Mouse (Mus musculus): ENCODE data around the gene Ptpro. TPM values are rescaled to one million over a fixed set of nuclear protein-coding genes. Genes with fewer than 3 reads are reported as not detected.

Gene Ptpro
- total and polyA plus RNA-seq, 2 experiments, result 0.51 to 0.65 TPM

GRCm38 (mm10) chr6:137282050-137282449 is 29.9 kb downstream of the Ptpro start:
- no peaks in the 10 kb centered on the region for H3K36me3 ChIP-seq (ENCODE audit: control insufficient read depth, insufficient read depth, low read length)
- no peaks in the 10 kb centered on the region for H3K4me1 ChIP-seq (ENCODE audit: control insufficient read depth, insufficient read depth, low read length)
- no peak for TF ChIP-seq CTCF (IDR thresholded peaks at IDR 0.05; ENCODE audit: low read depth, low read length)
- TF ChIP-seq POLR2A (IDR thresholded peaks at IDR 0.05; ENCODE audit: extremely low read depth, insufficient read depth, low read length), result no peak
- no peaks in the 10 kb centered on the region for H3K27me3 ChIP-seq (ENCODE audit: control insufficient read depth, insufficient read depth, low read length)
- no peak overlapping the region for H3K9ac ChIP-seq (ENCODE audit: low read depth, low read length)
- 74% methylated on average over 7 of the region's 7 CpGs for WGBS
- DNase-seq (ENCODE audit: extremely low read depth, low read depth, low spot score), result no peak
- no peak overlapping the region for H3K27ac ChIP-seq (replicated peaks; ENCODE audit: insufficient read depth, low read depth, low read length)
- no peaks in the 10 kb centered on the region for H3K79me2 ChIP-seq (ENCODE audit: control insufficient read depth, insufficient read depth, low read length)
- H3K4me3 ChIP-seq (ENCODE audit: insufficient read depth, low read depth, low read length), result no peak overlapping the region

- Histone ChIP-seq H3K27me3 (ENCODE audit: control insufficient read depth, insufficient read depth, low read length) (no peaks in the 10 kb centered on the region), H3K36me3 (ENCODE audit: control insufficient read depth, insufficient read depth, low read length) (no peaks in the 10 kb centered on the region), H3K4me1 (ENCODE audit: control insufficient read depth, insufficient read depth, low read length) (no peaks in the 10 kb centered on the region), H3K79me2 (ENCODE audit: control insufficient read depth, insufficient read depth, low read length) (no peaks in the 10 kb centered on the region), H3K27ac (replicated peaks; ENCODE audit: insufficient read depth, low read depth, low read length) (no peak overlapping the region), H3K4me3 (ENCODE audit: insufficient read depth, low read depth, low read length) (no peak overlapping the region), H3K9ac (ENCODE audit: low read depth, low read length) (no peak overlapping the region)
- 84% methylated on average over 6 of the region's 6 CpGs for WGBS
- no peak for TF ChIP-seq CTCF (IDR thresholded peaks at IDR 0.05; ENCODE audit: low read depth, low read length)
- TF ChIP-seq POLR2A (IDR thresholded peaks at IDR 0.05; ENCODE audit: extremely low read depth, insufficient read depth, low read length), result no peak
- DNase-seq (ENCODE audit: extremely low read depth, low read depth, low spot score), result no peak
Observed at GRCm38 (mm10) chr6:137286376-137286775, 34.3 kb downstream of the Ptpro start.

DNA sequence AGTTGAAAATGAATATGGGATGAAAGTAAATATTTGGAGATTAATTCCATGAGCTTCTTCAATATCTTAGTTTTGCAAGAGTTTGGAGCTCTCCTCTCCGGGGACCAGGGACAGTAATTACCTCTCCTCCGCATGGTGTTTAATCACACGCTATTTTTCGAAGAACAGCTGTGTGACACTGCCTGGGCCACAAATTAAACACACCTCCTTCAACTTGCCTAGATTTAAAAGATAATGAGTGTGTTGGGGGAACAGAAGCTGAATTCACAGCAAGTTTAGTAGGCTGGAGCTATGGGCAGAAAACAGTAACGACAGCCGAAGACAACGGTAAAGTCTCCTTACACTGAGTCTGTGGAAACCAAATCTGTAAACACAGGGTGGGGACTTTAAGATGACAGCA is 35.7 kb downstream of the Ptpro start:
- Histone ChIP-seq H3K27me3 (ENCODE audit: control insufficient read depth, insufficient read depth, low read length) (no peaks in the 10 kb centered on the region), H3K4me1 (ENCODE audit: control insufficient read depth, insufficient read depth, low read length) (no peaks in the 10 kb centered on the region), H3K79me2 (ENCODE audit: control insufficient read depth, insufficient read depth, low read length) (no peaks in the 10 kb centered on the region), H3K4me3 (ENCODE audit: insufficient read depth, low read depth, low read length) (no peak overlapping the region), H3K27ac (replicated peaks; ENCODE audit: insufficient read depth, low read depth, low read length) (no peak overlapping the region), H3K36me3 (ENCODE audit: control insufficient read depth, insufficient read depth, low read length) (no peaks in the 10 kb centered on the region), H3K9ac (ENCODE audit: low read depth, low read length) (no peak overlapping the region)
- TF ChIP-seq POLR2A (IDR thresholded peaks at IDR 0.05; ENCODE audit: extremely low read depth, insufficient read depth, low read length) (no peak), CTCF (IDR thresholded peaks at IDR 0.05; ENCODE audit: low read depth, low read length) (no peak)
- 89% methylated on average over 7 of the region's 7 CpGs for WGBS
- DNase-seq (ENCODE audit: extremely low read depth, low read depth, low spot score), result no peak

DNA sequence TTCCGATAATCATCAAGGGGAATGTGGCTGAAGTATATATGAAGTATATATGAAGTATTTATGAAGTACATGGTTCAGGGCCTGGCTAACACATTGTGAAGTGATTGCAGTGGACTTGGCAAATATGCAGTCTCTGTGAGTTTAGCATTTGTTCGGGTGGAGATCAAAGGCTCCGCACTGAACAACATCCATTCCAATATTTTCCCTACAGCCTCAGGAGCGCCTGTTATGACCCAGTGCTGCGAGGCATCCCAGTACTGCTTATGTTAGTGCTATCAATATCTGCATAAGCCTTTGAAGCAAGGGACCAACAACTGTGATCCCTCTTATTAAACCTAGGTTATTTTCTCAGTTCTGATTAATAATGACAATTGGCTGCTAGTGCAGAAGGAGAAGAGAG is 36.1 kb downstream of the Ptpro start:
- H3K4me1 ChIP-seq (ENCODE audit: control insufficient read depth, insufficient read depth, low read length), result no peaks in the 10 kb centered on the region
- no peak overlapping the region for H3K4me3 ChIP-seq (ENCODE audit: insufficient read depth, low read depth, low read length)
- DNase-seq (ENCODE audit: extremely low read depth, low read depth, low spot score), result no peak
- no peak overlapping the region for H3K27ac ChIP-seq (replicated peaks; ENCODE audit: insufficient read depth, low read depth, low read length)
- no peaks in the 10 kb centered on the region for H3K79me2 ChIP-seq (ENCODE audit: control insufficient read depth, insufficient read depth, low read length)
- H3K36me3 ChIP-seq (ENCODE audit: control insufficient read depth, insufficient read depth, low read length), result no peaks in the 10 kb centered on the region
- WGBS, result 87% methylated on average over 5 of the region's 5 CpGs
- no peak overlapping the region for H3K9ac ChIP-seq (ENCODE audit: low read depth, low read length)
- TF ChIP-seq CTCF (IDR thresholded peaks at IDR 0.05; ENCODE audit: low read depth, low read length) (no peak), POLR2A (IDR thresholded peaks at IDR 0.05; ENCODE audit: extremely low read depth, insufficient read depth, low read length) (no peak)
- no peaks in the 10 kb centered on the region for H3K27me3 ChIP-seq (ENCODE audit: control insufficient read depth, insufficient read depth, low read length)

- TF ChIP-seq POLR2A (IDR thresholded peaks at IDR 0.05; ENCODE audit: extremely low read depth, insufficient read depth, low read length), result no peak
- TF ChIP-seq CTCF (IDR thresholded peaks at IDR 0.05; ENCODE audit: low read depth, low read length), result no peak
- no peaks in the 10 kb centered on the region for H3K79me2 ChIP-seq (ENCODE audit: control insufficient read depth, insufficient read depth, low read length)
- 71% methylated on average over 2 of the region's 2 CpGs for WGBS
- no peak for DNase-seq (ENCODE audit: extremely low read depth, low read depth, low spot score)
- no peak overlapping the region for H3K4me3 ChIP-seq (ENCODE audit: insufficient read depth, low read depth, low read length)
- H3K27ac ChIP-seq (replicated peaks; ENCODE audit: insufficient read depth, low read depth, low read length), result no peak overlapping the region
- no peaks in the 10 kb centered on the region for H3K27me3 ChIP-seq (ENCODE audit: control insufficient read depth, insufficient read depth, low read length)
- no peak overlapping the region for H3K9ac ChIP-seq (ENCODE audit: low read depth, low read length)
- H3K4me1 ChIP-seq (ENCODE audit: control insufficient read depth, insufficient read depth, low read length), result no peaks in the 10 kb centered on the region
- H3K36me3 ChIP-seq (ENCODE audit: control insufficient read depth, insufficient read depth, low read length), result no peaks in the 10 kb centered on the region
Observed at GRCm38 (mm10) chr6:137292421-137292820, 40.3 kb downstream of the Ptpro start.

DNA sequence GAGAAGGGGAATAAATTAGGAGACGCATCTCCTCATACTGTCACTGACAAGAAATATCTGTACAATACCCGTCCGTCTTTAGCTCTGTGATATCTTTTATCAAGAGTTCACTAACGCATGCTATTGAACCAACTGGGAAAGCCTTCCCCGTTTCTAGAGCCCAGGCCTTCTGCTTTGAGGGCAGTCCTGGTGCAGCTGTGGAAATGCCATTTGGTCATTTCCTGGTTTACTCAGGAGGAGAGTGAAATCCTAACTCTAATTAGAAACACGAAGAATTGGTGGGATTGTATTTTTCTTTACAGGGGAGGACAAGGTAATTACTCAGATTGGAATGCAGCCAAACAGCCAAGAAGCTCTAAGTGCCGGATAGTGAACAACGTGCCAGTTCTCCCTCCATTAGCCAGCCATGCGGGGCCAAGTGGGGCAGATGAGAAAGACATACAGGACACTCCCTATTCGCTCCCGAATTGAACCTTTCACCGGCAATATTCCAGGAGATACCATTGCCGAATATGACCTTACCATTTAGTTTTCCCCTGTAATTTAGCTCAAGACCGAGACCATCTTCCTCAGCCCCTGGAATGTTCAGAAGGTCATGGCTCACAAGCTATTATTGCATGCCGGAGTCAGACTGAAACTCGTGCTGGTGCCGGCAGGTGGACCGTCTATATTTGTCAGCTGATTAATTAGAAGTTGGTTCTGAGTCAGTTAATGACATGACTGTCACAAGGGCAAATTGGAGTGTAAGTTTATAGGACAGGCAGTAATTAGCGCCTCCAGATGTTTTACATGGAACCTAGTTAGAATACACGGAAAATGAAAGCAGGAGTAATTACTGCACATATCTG is 43.1 kb downstream of the Ptpro start:
- Histone ChIP-seq H3K9ac (ENCODE audit: low read depth, low read length) (no peak overlapping the region), H3K27me3 (ENCODE audit: control insufficient read depth, insufficient read depth, low read length) (no peaks in the 10 kb centered on the region), H3K79me2 (ENCODE audit: control insufficient read depth, insufficient read depth, low read length) (no peaks in the 10 kb centered on the region), H3K27ac (replicated peaks; ENCODE audit: insufficient read depth, low read depth, low read length) (no peak overlapping the region), H3K36me3 (ENCODE audit: control insufficient read depth, insufficient read depth, low read length) (no peaks in the 10 kb centered on the region), H3K4me1 (ENCODE audit: control insufficient read depth, insufficient read depth, low read length) (no peaks in the 10 kb centered on the region), H3K4me3 (ENCODE audit: insufficient read depth, low read depth, low read length) (no peak overlapping the region)
- no peak for TF ChIP-seq CTCF (IDR thresholded peaks at IDR 0.05; ENCODE audit: low read depth, low read length)
- no peak for TF ChIP-seq POLR2A (IDR thresholded peaks at IDR 0.05; ENCODE audit: extremely low read depth, insufficient read depth, low read length)
- no peak for DNase-seq (ENCODE audit: extremely low read depth, low read depth, low spot score)
- 82% methylated on average over 20 of the region's 20 CpGs for WGBS

Measured in liver, adult 2 months (tissue).